Mouse (Mus musculus): ENCODE results near the gene Adam12. TPM values are rescaled to one million over a fixed set of nuclear protein-coding genes. Genes with fewer than 3 reads are reported as not detected.

Adam12 gene
- polyA plus RNA-seq, 1 experiment from 2014 or later, result 2.7 TPM

DNA sequence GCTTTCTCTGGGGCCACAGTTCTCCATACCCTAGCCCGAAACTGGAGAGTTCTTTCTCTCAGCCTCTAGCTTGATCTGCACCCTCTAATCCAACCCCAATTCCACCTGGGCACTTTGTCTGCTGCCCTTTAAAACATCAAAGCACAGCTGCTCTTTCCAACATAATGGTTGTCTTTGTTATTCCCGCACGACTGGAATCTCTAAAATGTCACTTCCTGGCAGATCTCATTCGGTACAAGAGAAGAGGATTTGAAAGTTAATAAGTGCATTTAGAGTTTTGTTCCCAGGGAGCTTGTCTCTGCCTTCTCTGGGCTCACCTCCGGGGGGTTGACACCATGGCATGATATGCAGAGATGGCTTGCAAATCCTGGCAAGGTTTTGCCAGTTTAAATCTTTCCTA is 14.7 kb upstream of the Adam12 start:
- WGBS, result 33% methylated on average over 5 of the region's 5 CpGs
- H3K36me3 ChIP-seq (ENCODE audit: control insufficient read depth, insufficient read depth, low read length), result no peaks in the 10 kb centered on the region

DNA sequence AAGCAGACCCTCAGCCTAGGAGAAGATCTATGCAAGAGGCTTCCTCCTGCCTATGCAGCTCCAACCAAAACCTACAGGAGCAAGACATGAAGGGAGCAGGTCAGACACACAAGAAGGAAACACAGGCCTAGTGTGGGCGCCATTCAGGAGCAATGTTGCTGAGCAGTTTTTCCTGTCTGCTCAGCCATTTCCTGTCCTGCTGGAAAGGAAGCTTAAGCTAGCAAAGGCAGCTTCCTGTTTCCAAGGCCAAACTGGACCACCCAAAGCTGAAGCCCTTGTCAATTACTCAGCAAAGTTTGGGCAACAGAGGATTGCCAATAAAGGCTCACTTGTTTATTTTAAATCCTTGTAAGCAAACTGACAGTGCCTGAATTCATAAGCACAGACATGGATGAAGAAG is 10.8 kb upstream of the Adam12 start:
- Histone ChIP-seq H3K4me3 (ENCODE audit: low read depth, low read length) (no peak overlapping the region), H3K27ac (ENCODE audit: low read depth, low read length) (no peak overlapping the region), H3K36me3 (ENCODE audit: control insufficient read depth, insufficient read depth, low read length) (no peaks in the 10 kb centered on the region), H3K9me3 (ENCODE audit: control insufficient read depth, low read length) (no peaks in the 10 kb centered on the region), H3K4me2 (ENCODE audit: low read depth, low read length) (no peak overlapping the region), H3K4me1 (ENCODE audit: control insufficient read depth, insufficient read depth, low read length) (no peaks in the 10 kb centered on the region), H3K27me3 (ENCODE audit: control insufficient read depth, insufficient read depth, low read length) (no peaks in the 10 kb centered on the region), H3K9ac (replicated peaks; ENCODE audit: low read depth, low read length) (no peak overlapping the region)
- no peak for ATAC-seq (ENCODE audit: low read depth)
- WGBS, result 86% methylated on average over 1 of the region's 1 CpGs

More for the DNA sequence above, 14.7 kb upstream of the Adam12 start:
- Histone ChIP-seq H3K27ac (ENCODE audit: low read depth, low read length) (no peak overlapping the region), H3K4me1 (ENCODE audit: control insufficient read depth, insufficient read depth, low read length) (no peaks in the 10 kb centered on the region), H3K9me3 (ENCODE audit: control insufficient read depth, low read length) (no peaks in the 10 kb centered on the region), H3K4me2 (ENCODE audit: low read depth, low read length) (no peak overlapping the region), H3K4me3 (ENCODE audit: low read depth, low read length) (no peak overlapping the region), H3K9ac (replicated peaks; ENCODE audit: low read depth, low read length) (no peak overlapping the region), H3K27me3 (ENCODE audit: control insufficient read depth, insufficient read depth, low read length) (no peaks in the 10 kb centered on the region)
- ATAC-seq (ENCODE audit: low read depth), result no peak

DNA sequence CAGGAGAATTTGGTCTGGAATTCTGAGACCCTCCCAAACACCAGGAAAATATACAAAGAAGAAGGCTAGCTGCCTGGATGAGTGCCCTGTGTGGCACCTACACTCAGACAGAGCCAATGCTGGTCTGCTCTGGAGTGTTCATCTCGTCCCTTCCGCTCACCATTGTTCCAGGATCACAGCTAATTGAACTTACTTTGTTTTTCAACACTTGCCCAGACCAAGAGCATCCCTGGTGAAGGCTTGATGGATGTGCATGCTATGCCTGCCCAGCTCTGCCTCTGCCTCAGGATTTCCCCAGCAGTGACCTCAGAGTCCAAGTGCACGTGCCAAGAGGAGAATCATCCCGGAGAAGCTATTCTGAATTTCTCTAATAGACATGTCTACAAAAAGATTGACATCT is 9.3 kb upstream of the Adam12 start:
- no peak overlapping the region for H3K4me3 ChIP-seq (ENCODE audit: low read depth, low read length)
- H3K9ac ChIP-seq (replicated peaks; ENCODE audit: low read depth, low read length), result no peak overlapping the region
- no peaks in the 10 kb centered on the region for H3K4me1 ChIP-seq (ENCODE audit: control insufficient read depth, insufficient read depth, low read length)
- H3K27me3 ChIP-seq (ENCODE audit: control insufficient read depth, insufficient read depth, low read length), result no peaks in the 10 kb centered on the region
- H3K4me2 ChIP-seq (ENCODE audit: low read depth, low read length), result no peak overlapping the region
- no peak overlapping the region for H3K27ac ChIP-seq (ENCODE audit: low read depth, low read length)
- WGBS, result 72% methylated on average over 4 of the region's 4 CpGs
- no peaks in the 10 kb centered on the region for H3K36me3 ChIP-seq (ENCODE audit: control insufficient read depth, insufficient read depth, low read length)
- ATAC-seq (ENCODE audit: low read depth), result no peak
- H3K9me3 ChIP-seq (ENCODE audit: control insufficient read depth, low read length), result no peaks in the 10 kb centered on the region

DNA sequence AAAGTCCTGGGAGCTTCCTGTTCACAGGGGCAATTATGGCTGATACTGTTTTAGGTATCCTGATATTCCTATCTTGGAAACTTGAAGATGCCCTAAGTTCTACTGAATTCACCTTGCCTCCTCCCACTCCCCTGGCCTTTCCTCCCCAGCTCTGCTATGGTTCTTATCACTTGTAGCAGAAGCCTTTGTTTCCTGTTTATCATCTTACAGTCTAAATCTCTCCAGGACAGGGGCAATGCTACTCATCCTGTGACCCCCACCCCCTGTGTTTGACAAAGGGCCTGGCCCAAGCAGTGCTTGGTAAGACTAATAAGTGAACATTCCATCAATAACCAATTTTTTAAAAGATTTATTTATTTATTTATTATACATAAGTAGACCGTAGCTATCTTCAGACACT is 8.6 kb upstream of the Adam12 start:
- no peak overlapping the region for H3K4me2 ChIP-seq (ENCODE audit: low read depth, low read length)
- H3K27ac ChIP-seq (ENCODE audit: low read depth, low read length), result no peak overlapping the region
- no peaks in the 10 kb centered on the region for H3K9me3 ChIP-seq (ENCODE audit: control insufficient read depth, low read length)
- WGBS, result 88% methylated on average over 1 of the region's 1 CpGs
- no peaks in the 10 kb centered on the region for H3K4me1 ChIP-seq (ENCODE audit: control insufficient read depth, insufficient read depth, low read length)
- no peaks in the 10 kb centered on the region for H3K36me3 ChIP-seq (ENCODE audit: control insufficient read depth, insufficient read depth, low read length)
- H3K4me3 ChIP-seq (ENCODE audit: low read depth, low read length), result no peak overlapping the region
- no peaks in the 10 kb centered on the region for H3K27me3 ChIP-seq (ENCODE audit: control insufficient read depth, insufficient read depth, low read length)
- H3K9ac ChIP-seq (replicated peaks; ENCODE audit: low read depth, low read length), result no peak overlapping the region
- ATAC-seq (ENCODE audit: low read depth), result no peak

DNA sequence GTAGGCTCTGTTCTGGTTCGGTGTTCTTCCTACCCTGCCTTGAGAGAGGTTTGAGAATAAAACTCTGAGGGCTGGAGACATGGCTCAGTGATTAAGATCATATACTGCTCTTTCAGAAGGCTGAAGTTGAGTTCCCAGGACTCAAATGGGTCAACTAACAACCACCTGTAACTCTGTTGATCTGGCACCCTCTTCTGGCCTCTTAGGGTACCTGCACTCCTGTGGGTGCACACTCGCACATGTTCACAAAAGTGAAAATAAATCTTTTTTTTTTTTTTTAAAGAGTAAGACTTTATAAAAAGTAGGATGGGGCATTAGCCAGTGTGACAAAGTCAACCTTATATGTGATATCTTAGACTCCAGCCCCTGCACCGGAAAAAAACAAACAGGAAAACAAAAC is 6.9 kb upstream of the Adam12 start:
- WGBS, result 95% methylated on average over 3 of the region's 3 CpGs
- Histone ChIP-seq H3K36me3 (ENCODE audit: control insufficient read depth, insufficient read depth, low read length) (no peaks in the 10 kb centered on the region), H3K9ac (replicated peaks; ENCODE audit: low read depth, low read length) (no peak overlapping the region), H3K27ac (ENCODE audit: low read depth, low read length) (no peak overlapping the region), H3K4me2 (ENCODE audit: low read depth, low read length) (no peak overlapping the region), H3K4me1 (ENCODE audit: control insufficient read depth, insufficient read depth, low read length) (no peaks in the 10 kb centered on the region), H3K27me3 (ENCODE audit: control insufficient read depth, insufficient read depth, low read length) (no peaks in the 10 kb centered on the region), H3K4me3 (ENCODE audit: low read depth, low read length) (no peak overlapping the region), H3K9me3 (ENCODE audit: control insufficient read depth, low read length) (no peaks in the 10 kb centered on the region)
- ATAC-seq (ENCODE audit: low read depth), result no peak

DNA sequence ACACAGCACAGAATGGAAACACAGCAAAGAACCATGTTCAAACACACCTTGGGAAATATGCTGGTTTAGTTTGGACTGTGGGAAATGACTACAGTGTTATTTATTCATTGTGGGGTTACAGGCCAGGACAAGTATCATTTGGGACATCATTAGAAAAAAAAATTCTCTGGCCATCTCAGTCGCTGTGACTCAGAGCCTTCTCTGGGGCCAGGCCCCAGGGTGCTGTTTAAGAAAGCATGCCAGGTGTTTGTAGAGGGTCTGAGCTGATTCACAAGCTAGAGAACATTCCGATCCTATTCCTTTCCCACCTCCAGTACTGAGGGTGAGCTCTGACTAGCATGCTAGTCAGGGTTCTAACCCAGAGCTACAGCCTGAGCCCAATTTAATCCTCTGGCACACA is 5.4 kb upstream of the Adam12 start:
- H3K4me1 ChIP-seq (ENCODE audit: control insufficient read depth, insufficient read depth, low read length), result no peaks in the 10 kb centered on the region
- WGBS, result 82% methylated on average over 2 of the region's 2 CpGs
- H3K36me3 ChIP-seq (ENCODE audit: control insufficient read depth, insufficient read depth, low read length), result no peaks in the 10 kb centered on the region
- no peak overlapping the region for H3K4me3 ChIP-seq (ENCODE audit: low read depth, low read length)
- ATAC-seq (ENCODE audit: low read depth), result no peak
- no peaks in the 10 kb centered on the region for H3K9me3 ChIP-seq (ENCODE audit: control insufficient read depth, low read length)
- no peaks in the 10 kb centered on the region for H3K27me3 ChIP-seq (ENCODE audit: control insufficient read depth, insufficient read depth, low read length)
- H3K9ac ChIP-seq (replicated peaks; ENCODE audit: low read depth, low read length), result no peak overlapping the region
- H3K4me2 ChIP-seq (ENCODE audit: low read depth, low read length), result no peak overlapping the region
- H3K27ac ChIP-seq (ENCODE audit: low read depth, low read length), result no peak overlapping the region

DNA sequence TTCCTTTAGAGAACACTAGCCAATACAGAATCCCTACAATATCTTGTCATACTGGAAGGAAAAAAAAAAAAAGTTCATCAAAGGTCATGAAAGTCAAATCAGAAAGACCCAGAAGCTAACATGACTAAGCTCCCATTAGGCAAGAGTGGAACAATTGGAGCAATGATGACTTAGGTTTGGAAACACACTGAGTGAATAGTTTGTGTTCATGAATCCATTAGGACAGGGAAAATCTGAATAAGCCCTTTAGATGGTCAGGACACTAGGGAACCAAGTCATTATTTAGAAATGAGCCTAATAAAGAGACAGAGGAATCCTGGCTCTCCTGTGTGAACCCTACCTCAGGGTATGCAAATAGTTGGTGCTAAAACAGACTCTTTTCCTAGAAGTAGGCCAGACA is 4.8 kb upstream of the Adam12 start:
- Histone ChIP-seq H3K9ac (replicated peaks; ENCODE audit: low read depth, low read length) (no peak overlapping the region), H3K4me2 (ENCODE audit: low read depth, low read length) (no peak overlapping the region), H3K9me3 (ENCODE audit: control insufficient read depth, low read length) (no peaks in the 10 kb centered on the region), H3K27me3 (ENCODE audit: control insufficient read depth, insufficient read depth, low read length) (no peaks in the 10 kb centered on the region), H3K27ac (ENCODE audit: low read depth, low read length) (no peak overlapping the region), H3K4me1 (ENCODE audit: control insufficient read depth, insufficient read depth, low read length) (no peaks in the 10 kb centered on the region), H3K4me3 (ENCODE audit: low read depth, low read length) (no peak overlapping the region), H3K36me3 (ENCODE audit: control insufficient read depth, insufficient read depth, low read length) (no peaks in the 10 kb centered on the region)
- ATAC-seq (ENCODE audit: low read depth), result no peak

DNA sequence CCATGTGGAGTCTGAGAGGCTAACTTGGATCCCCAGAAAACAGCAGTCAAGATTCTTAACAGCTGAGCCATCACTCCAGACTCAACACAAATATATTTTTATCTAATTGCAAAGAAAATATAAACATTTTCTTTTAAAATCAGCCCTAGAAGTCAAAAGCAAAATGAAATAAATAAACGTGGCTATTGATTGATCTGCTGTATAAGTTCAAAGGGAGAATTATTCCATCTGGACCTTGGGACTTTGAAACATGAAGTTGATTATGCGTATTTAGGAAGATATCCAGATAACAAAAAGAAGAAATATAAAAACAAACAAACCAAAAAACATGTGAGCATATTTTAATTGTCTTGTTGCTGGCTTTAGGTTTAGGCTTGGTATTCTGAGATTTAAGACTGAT is 3.6 kb upstream of the Adam12 start:
- Histone ChIP-seq H3K4me1 (ENCODE audit: control insufficient read depth, insufficient read depth, low read length) (no peaks in the 10 kb centered on the region), H3K27me3 (ENCODE audit: control insufficient read depth, insufficient read depth, low read length) (no peaks in the 10 kb centered on the region), H3K9ac (replicated peaks; ENCODE audit: low read depth, low read length) (no peak overlapping the region), H3K4me2 (ENCODE audit: low read depth, low read length) (no peak overlapping the region), H3K36me3 (ENCODE audit: control insufficient read depth, insufficient read depth, low read length) (no peaks in the 10 kb centered on the region), H3K27ac (ENCODE audit: low read depth, low read length) (no peak overlapping the region), H3K9me3 (ENCODE audit: control insufficient read depth, low read length) (no peaks in the 10 kb centered on the region), H3K4me3 (ENCODE audit: low read depth, low read length) (no peak overlapping the region)
- 83% methylated on average over 2 of the region's 2 CpGs for WGBS
- no peak for ATAC-seq (ENCODE audit: low read depth)

DNA sequence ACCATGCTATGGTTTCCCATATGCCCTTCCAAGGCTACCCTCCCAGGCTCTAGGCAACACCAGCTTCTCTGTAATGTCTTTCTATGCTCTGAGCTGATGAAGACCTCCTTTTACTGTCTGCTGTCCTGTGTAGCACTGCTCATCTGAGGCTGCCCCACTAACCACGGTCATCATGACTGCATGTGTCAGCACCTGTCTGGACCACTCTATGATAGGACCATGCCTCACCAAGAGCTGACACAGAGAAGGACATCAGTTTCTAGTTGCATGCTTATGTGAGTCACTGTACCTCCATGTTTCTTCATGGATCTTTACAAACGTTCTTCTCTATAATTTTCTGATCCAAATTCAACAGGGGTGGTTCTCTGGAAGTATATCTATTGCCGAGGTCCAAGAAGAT is 1.2 kb downstream of the Adam12 start:
- WGBS, result 89% methylated on average over 3 of the region's 3 CpGs
- H3K4me1 ChIP-seq (ENCODE audit: control insufficient read depth, insufficient read depth, low read length), result 0 out of 2 replicates have a peak, but pooled peaks cover 3% of the 10 kb centered on the region
- no peak for ATAC-seq (ENCODE audit: low read depth)
- 0 out of 2 replicates have a peak, but pooled peaks cover 5% of the 10 kb centered on the region for H3K27me3 ChIP-seq (ENCODE audit: control insufficient read depth, insufficient read depth, low read length)
- no peak overlapping the region for H3K27ac ChIP-seq (ENCODE audit: low read depth, low read length)
- no peak overlapping the region for H3K4me2 ChIP-seq (ENCODE audit: low read depth, low read length)
- H3K36me3 ChIP-seq (ENCODE audit: control insufficient read depth, insufficient read depth, low read length), result no peaks in the 10 kb centered on the region
- no peaks in the 10 kb centered on the region for H3K9me3 ChIP-seq (ENCODE audit: control insufficient read depth, low read length)
- no peak overlapping the region for H3K9ac ChIP-seq (replicated peaks; ENCODE audit: low read depth, low read length)
- no peak overlapping the region for H3K4me3 ChIP-seq (ENCODE audit: low read depth, low read length)

DNA sequence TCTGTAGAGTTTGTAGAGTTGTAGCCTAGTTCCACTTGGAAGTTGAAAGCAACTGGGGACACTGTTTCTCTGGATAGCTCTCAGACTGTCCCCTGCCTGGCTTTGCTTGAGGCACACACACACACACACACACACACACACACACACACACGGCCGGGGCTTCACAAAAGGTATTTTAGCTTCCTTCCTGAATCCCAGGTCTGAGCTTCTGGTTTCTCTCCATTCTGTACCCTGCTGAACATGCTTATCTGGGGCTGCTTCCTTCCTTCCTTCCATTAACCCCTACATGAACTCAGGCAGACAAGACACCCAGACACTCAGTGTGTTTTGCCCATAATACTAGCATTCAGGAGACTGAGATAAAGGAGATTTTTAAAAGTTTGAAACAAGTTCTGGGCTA is 2.0 kb downstream of the Adam12 start:
- ATAC-seq (ENCODE audit: low read depth), result no peak
- Histone ChIP-seq H3K4me1 (ENCODE audit: control insufficient read depth, insufficient read depth, low read length) (0 out of 2 replicates have a peak, but pooled peaks cover 3% of the 10 kb centered on the region), H3K4me2 (ENCODE audit: low read depth, low read length) (no peak overlapping the region), H3K27ac (ENCODE audit: low read depth, low read length) (no peak overlapping the region), H3K4me3 (ENCODE audit: low read depth, low read length) (no peak overlapping the region), H3K36me3 (ENCODE audit: control insufficient read depth, insufficient read depth, low read length) (no peaks in the 10 kb centered on the region), H3K9ac (replicated peaks; ENCODE audit: low read depth, low read length) (no peak overlapping the region), H3K27me3 (ENCODE audit: control insufficient read depth, insufficient read depth, low read length) (peaks cover 11% of the 10 kb centered on the region; the same call in 1 of the 2 replicates), H3K9me3 (ENCODE audit: control insufficient read depth, low read length) (no peaks in the 10 kb centered on the region)
- WGBS, result 97% methylated on average over 2 of the region's 2 CpGs

Measured in neural tube, embryonic 14.5 days (tissue).